Comparison of ENCODE assay signal across 8 mouse cellular contexts in genomic region chr5:75155281-75155680, GRCm38 (mm10). TPM values are rescaled to one million over a fixed set of nuclear protein-coding genes. Genes with fewer than 3 reads are reported as not detected.
DNase-seq lines count a peak whose midpoint lies in the region; ATAC-seq and TF ChIP-seq lines count a peak whose summit lies in the region.

No protein-coding gene starts in this region.

- no peaks in the 10 kb centered on the region for H3K9me3 ChIP-seq in liver, embryonic 12.5 days (replicated peaks)

- H3K4me1 ChIP-seq in heart, adult 2 months (ENCODE audit: control insufficient read depth, insufficient read depth, low read length), result peaks cover 3% of the 10 kb centered on the region; the same call in 1 of the 2 replicates
- H3K4me1 ChIP-seq in spleen, adult 2 months (ENCODE audit: control insufficient read depth, insufficient read depth, insufficient read length), result no peaks in the 10 kb centered on the region; the same call in 1 of the 2 replicates
- 0 out of 2 replicates have a peak, but pooled peaks cover 18% of the 10 kb centered on the region for H3K4me1 ChIP-seq in liver, embryonic 12.5 days

- peak overlapping the region; percentile 67 for H3K4me2 ChIP-seq in liver, embryonic 12.5 days

- peak overlapping the region; percentile 58 for H3K9ac ChIP-seq in heart, adult 2 months (ENCODE audit: low read depth, low read length)
- peak overlapping the region; percentile 19; the same call in 1 of the 2 replicates for H3K9ac ChIP-seq in liver, embryonic 12.5 days

- WGBS in heart, adult 2 months, result 3% methylated on average over 8 of the region's 9 CpGs
- WGBS in spleen, adult 2 months, result 5% methylated on average over 7 of the region's 9 CpGs
- 4% methylated on average over 7 of the region's 9 CpGs for WGBS in liver, embryonic 12.5 days (ENCODE audit: insufficient replicate concordance)

- no peaks in the 10 kb centered on the region for H3K36me3 ChIP-seq in heart, adult 2 months (ENCODE audit: control insufficient read depth, insufficient read depth, low read length)
- no peaks in the 10 kb centered on the region for H3K36me3 ChIP-seq in spleen, adult 2 months (ENCODE audit: control insufficient read depth, insufficient read depth, low read length)
- no peaks in the 10 kb centered on the region for H3K36me3 ChIP-seq in liver, embryonic 12.5 days

- no peaks in the 10 kb centered on the region for H3K79me2 ChIP-seq in heart, adult 2 months (replicated peaks; ENCODE audit: control insufficient read depth, insufficient read depth, low read length)

- peak overlapping the region; percentile 46 for H3K4me3 ChIP-seq in heart, adult 2 months
- H3K4me3 ChIP-seq in spleen, adult 2 months (ENCODE audit: extremely low read depth, insufficient read depth, insufficient read length), result peak overlapping the region; percentile 29; the same call in 1 of the 2 replicates
- H3K4me3 ChIP-seq in liver, embryonic 12.5 days, result peak overlapping the region; percentile 43

- intact Hi-C loops in heart, adult 2 months (cut with DNase I), result loop anchor here (5.0 kb wide), 4 partner anchors 363 to 1398 kb away; partner anchors contain the start of gene Scfd2
- intact Hi-C loops in heart, postnatal 25 days (cut with DNase I), result loop anchor here (5.0 to 10.0 kb wide), 7 partner anchors 358 to 1468 kb away; partner anchors contain the start of genes Lnx1, Scfd2 and Usp46
- intact Hi-C loops in gastrocnemius, postnatal 36 days (cut with DNase I), result loop anchor here (5.0 to 10.0 kb wide), 2 partner anchors 723 to 1300 kb away; no protein-coding TSS in a partner anchor

- ATAC-seq in liver, embryonic 12.5 days, result no peak

- no peak for TF ChIP-seq POLR2A in heart, adult 2 months (IDR thresholded peaks at IDR 0.05; ENCODE audit: insufficient read depth, low read depth, low read length)
- TF ChIP-seq POLR2A in spleen, adult 2 months (IDR thresholded peaks at IDR 0.05; ENCODE audit: low read depth, low read length), result no peak

- peak overlapping the region; percentile 60 for H3K27ac ChIP-seq in heart, adult 2 months
- no peak overlapping the region for H3K27ac ChIP-seq in spleen, adult 2 months (ENCODE audit: insufficient read depth, low read length)
- H3K27ac ChIP-seq in liver, embryonic 12.5 days, result no peak overlapping the region

- TF ChIP-seq EP300 in heart, adult 2 months (IDR thresholded peaks at IDR 0.05; ENCODE audit: insufficient read depth, low read depth, low read length), result no peak

- H3K27me3 ChIP-seq in heart, adult 2 months (ENCODE audit: control insufficient read depth, insufficient read depth, low read length), result peaks cover 22% of the 10 kb centered on the region
- H3K27me3 ChIP-seq in spleen, adult 2 months (ENCODE audit: control insufficient read depth, insufficient read depth, low read length), result peaks cover 21% of the 10 kb centered on the region
- peaks cover 84% of the 10 kb centered on the region for H3K27me3 ChIP-seq in liver, embryonic 12.5 days (replicated peaks)

- no peak for DNase-seq in heart, adult 2 months
- DNase-seq in heart, postnatal 25 days (ENCODE audit: low spot score), result no peak
- no peak for DNase-seq in spleen, adult 2 months (ENCODE audit: low read depth in 1 of 2, low spot score in 2 of 2)
- DNase-seq in spleen, postnatal 36 days (ENCODE audit: low spot score in 2 of 2), result no peak
- no peak for DNase-seq in cerebellum, postnatal 4 days (ENCODE audit: low spot score in 2 of 2)
- no peak for DNase-seq in gastrocnemius, postnatal 36 days
- DNase-seq in cerebellum, postnatal 36 days, result no peak

- no peak for TF ChIP-seq CTCF in heart, adult 2 months (IDR thresholded peaks at IDR 0.05)
- no peak for TF ChIP-seq CTCF in spleen, adult 2 months (IDR thresholded peaks at IDR 0.05; ENCODE audit: extremely low read depth, insufficient read depth, insufficient read length, insufficient replicate concordance)

RNA-seq across cellular contexts. Expression of gene Pdgfra, which starts 3.2 kb away (rescaled TPM):
- 10 to 100 TPM; 27.8 to 29.3 TPM for total RNA-seq in heart, adult 2 months (2021)
- 11.8 and 23.3 TPM in 2 replicates for polyA plus RNA-seq in heart, adult 2 months (2012; rRNA removed)
- total RNA-seq in heart, postnatal 25 days (2021), result 10 to 100 TPM; 31.8 to 32.3 TPM
- 6.7 and 7.8 TPM in 2 replicates for polyA plus RNA-seq in spleen, adult 2 months (2012; rRNA removed)
- polyA plus RNA-seq in liver, embryonic 12.5 days (2016; fragmentation: Nextera tagmentation; extraction: Ambion mirVana), result 7.9 and 10.4 TPM in 2 replicates
- 10 to 100 TPM; 17.4 to 17.5 TPM for total RNA-seq in gastrocnemius, postnatal 36 days (2021)
